Mouse (Mus musculus): ENCODE data around the gene Magi1. TPM values are rescaled to one million over a fixed set of nuclear protein-coding genes. Genes with fewer than 3 reads are reported as not detected.

The Magi1 gene
- polyA plus RNA-seq, 1 experiment from 2014 or later: 25.3 TPM

DNA sequence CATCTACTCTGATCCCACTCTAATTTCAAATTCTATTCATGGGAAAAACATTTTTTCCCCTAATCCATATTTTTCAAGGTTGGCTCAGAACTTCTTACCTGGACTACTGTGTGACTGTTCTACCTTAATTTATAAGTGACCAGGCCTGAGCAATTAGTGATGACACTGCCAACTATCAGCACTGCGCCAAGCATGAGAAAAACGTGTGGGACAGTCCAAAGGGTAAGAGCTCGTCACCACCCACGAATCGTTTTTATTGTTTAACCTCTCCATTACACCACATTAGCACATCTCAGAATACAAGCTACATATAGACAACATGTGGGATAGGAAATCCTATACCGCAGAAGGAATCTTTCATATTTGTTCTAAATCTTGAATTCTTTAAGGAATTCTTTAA lies 347.4 kb downstream of the Magi1 start:
- ATAC-seq (ENCODE audit: low FRiP score): no peak
- WGBS: 88% methylated on average over 6 of the region's 6 CpGs

DNA sequence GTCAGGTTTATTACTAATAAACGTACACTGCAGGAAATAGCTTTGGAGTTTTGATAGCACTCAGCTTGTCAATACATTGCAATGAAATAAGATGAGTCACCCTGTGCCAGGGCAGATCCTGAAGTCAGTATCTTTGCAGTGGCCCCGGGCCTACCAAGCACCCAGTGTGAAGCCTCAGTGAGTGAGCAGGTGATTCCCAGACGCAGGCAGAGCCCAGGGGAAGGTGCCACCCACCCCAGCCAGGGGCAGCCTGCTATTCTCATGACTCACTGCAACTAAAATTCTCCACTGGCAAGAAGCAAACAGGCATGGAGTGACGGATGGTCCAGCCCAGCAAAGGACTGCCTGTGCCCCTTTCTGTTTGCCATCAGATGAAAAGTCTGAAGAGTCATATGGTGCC lies 347.9 kb downstream of the Magi1 start:
- no peak overlapping the region for H3K27ac ChIP-seq
- no peaks in the 10 kb centered on the region for H3K36me3 ChIP-seq (replicated peaks; ENCODE audit: control insufficient read depth, insufficient read depth)
- H3K4me1 ChIP-seq (replicated peaks; ENCODE audit: control insufficient read depth, insufficient read depth, low read length): no peaks in the 10 kb centered on the region
- H3K4me2 ChIP-seq (replicated peaks): no peak overlapping the region
- no peak for DNase-seq (ENCODE audit: low spot score)
- no peak overlapping the region for H3K9ac ChIP-seq
- no peaks in the 10 kb centered on the region for H3K9me3 ChIP-seq (ENCODE audit: control insufficient read depth, low read length)
- H3K27me3 ChIP-seq (ENCODE audit: control insufficient read depth, insufficient read depth, low read length): no peaks in the 10 kb centered on the region
- 78% methylated on average over 4 of the region's 4 CpGs for WGBS
- ATAC-seq (ENCODE audit: low FRiP score): no peak
- no peak overlapping the region for H3K4me3 ChIP-seq (replicated peaks; ENCODE audit: low read length)

More for the DNA sequence above, 347.4 kb downstream of the Magi1 start:
- Histone ChIP-seq H3K27ac (no peak overlapping the region), H3K9me3 (ENCODE audit: control insufficient read depth, low read length) (no peaks in the 10 kb centered on the region), H3K4me2 (replicated peaks) (no peak overlapping the region), H3K9ac (no peak overlapping the region), H3K36me3 (replicated peaks; ENCODE audit: control insufficient read depth, insufficient read depth) (no peaks in the 10 kb centered on the region), H3K4me1 (replicated peaks; ENCODE audit: control insufficient read depth, insufficient read depth, low read length) (no peaks in the 10 kb centered on the region), H3K4me3 (replicated peaks; ENCODE audit: low read length) (no peak overlapping the region), H3K27me3 (ENCODE audit: control insufficient read depth, insufficient read depth, low read length) (no peaks in the 10 kb centered on the region)
- no peak for DNase-seq (ENCODE audit: low spot score)

DNA sequence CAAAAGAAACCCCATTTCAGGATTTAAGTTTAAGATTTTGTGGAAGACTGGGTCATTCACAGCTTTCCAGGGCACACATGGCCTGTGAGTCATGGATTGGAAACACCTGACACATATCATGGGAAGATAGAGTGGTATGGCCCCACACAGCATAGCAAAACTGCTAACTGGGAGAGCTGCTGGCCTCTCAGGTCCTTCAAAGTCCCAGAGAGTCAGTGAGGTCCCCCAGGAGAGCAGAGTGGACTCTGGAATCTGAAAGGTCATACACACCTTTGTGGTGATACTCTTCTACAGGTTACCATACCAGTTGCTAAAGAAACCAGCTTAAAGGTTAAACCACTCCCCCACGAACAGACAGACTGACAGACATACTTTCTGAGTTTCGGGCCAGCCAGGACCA lies 349.0 kb downstream of the Magi1 start:
- DNase-seq (ENCODE audit: low spot score) (no peak), ATAC-seq (ENCODE audit: low FRiP score) (no peak)
- no peaks in the 10 kb centered on the region for H3K9me3 ChIP-seq (ENCODE audit: control insufficient read depth, low read length)
- no peak overlapping the region for H3K9ac ChIP-seq
- no peak overlapping the region for H3K27ac ChIP-seq
- H3K4me1 ChIP-seq (replicated peaks; ENCODE audit: control insufficient read depth, insufficient read depth, low read length): no peaks in the 10 kb centered on the region
- H3K4me2 ChIP-seq (replicated peaks): no peak overlapping the region
- H3K36me3 ChIP-seq (replicated peaks; ENCODE audit: control insufficient read depth, insufficient read depth): no peaks in the 10 kb centered on the region
- 97% methylated on average over 2 of the region's 2 CpGs for WGBS
- H3K4me3 ChIP-seq (replicated peaks; ENCODE audit: low read length): no peak overlapping the region
- no peaks in the 10 kb centered on the region for H3K27me3 ChIP-seq (ENCODE audit: control insufficient read depth, insufficient read depth, low read length)

DNA sequence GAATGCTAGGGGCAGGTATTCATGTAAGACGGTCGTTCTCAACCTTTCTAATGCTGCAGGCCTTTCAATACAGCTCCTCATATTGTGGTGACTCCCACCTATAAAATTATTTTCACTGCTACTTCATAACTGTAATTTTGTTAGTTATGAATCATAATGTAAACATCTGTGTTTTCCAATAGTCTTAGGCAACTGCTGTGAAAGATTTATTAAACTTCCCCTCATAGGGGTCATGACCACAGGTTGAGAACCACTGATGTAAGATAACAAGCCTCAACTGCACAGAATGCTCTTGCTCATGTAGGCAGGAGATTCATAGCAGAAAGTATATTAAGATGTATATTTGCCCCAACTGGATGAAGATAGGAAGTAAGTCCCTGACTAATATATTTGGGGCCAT lies 359.1 kb downstream of the Magi1 start:
- no peaks in the 10 kb centered on the region for H3K9me3 ChIP-seq (ENCODE audit: control insufficient read depth, low read length)
- no peak overlapping the region for H3K9ac ChIP-seq
- no peaks in the 10 kb centered on the region for H3K27me3 ChIP-seq (ENCODE audit: control insufficient read depth, insufficient read depth, low read length)
- H3K4me1 ChIP-seq (replicated peaks; ENCODE audit: control insufficient read depth, insufficient read depth, low read length): peaks cover 6% of the 10 kb centered on the region
- H3K4me2 ChIP-seq (replicated peaks): no peak overlapping the region
- DNase-seq (ENCODE audit: low spot score): no peak
- no peak overlapping the region for H3K27ac ChIP-seq
- no peak for ATAC-seq (ENCODE audit: low FRiP score)
- no peaks in the 10 kb centered on the region for H3K36me3 ChIP-seq (replicated peaks; ENCODE audit: control insufficient read depth, insufficient read depth)
- H3K4me3 ChIP-seq (replicated peaks; ENCODE audit: low read length): no peak overlapping the region
- WGBS: 93% methylated on average over 2 of the region's 2 CpGs

DNA sequence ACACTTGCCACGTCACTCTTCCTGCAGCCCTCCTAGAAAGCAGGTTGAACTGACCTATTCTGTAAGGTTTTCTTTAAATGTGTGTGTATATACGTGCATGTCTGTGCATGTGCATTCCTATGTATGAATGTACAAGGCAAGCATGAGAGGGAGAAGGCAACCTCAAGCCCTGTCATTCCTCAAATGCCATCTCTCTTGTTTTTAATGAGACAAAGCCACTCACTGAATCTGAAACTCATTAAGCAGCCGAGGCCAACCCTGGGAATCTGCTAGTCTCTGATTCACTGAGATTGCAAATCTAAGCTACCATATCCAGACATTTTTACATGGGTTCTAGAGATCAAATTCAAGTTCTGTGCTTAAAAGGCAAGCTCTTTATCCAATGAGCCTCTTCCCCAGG lies 359.7 kb downstream of the Magi1 start:
- Histone ChIP-seq H3K27ac (no peak overlapping the region), H3K4me3 (replicated peaks; ENCODE audit: low read length) (no peak overlapping the region), H3K27me3 (ENCODE audit: control insufficient read depth, insufficient read depth, low read length) (no peaks in the 10 kb centered on the region), H3K4me2 (replicated peaks) (no peak overlapping the region), H3K9ac (no peak overlapping the region), H3K4me1 (replicated peaks; ENCODE audit: control insufficient read depth, insufficient read depth, low read length) (peaks cover 6% of the 10 kb centered on the region), H3K9me3 (ENCODE audit: control insufficient read depth, low read length) (no peaks in the 10 kb centered on the region), H3K36me3 (replicated peaks; ENCODE audit: control insufficient read depth, insufficient read depth) (no peaks in the 10 kb centered on the region)
- DNase-seq (ENCODE audit: low spot score) (no peak), ATAC-seq (ENCODE audit: low FRiP score) (no peak)
- WGBS: 39% methylated on average over 3 of the region's 3 CpGs

DNA sequence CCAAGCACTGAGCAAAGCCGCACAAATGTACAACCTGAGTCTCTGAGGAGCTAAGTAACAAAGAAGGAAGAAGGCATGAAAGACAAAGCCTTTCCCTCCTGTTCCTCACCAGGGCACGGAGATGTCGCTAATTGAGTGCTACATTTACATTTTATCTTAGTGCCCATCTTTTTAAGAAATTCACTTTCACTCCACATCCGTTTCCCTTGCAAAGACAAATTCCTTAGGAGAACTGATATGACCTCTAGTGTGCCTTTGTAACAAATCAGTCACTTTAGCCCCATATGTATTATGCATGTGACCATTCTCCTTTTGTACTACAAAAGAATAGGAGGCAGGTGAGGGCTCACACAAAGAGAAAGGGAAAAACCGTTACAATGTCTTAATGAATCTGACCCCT lies 360.4 kb downstream of the Magi1 start:
- no peaks in the 10 kb centered on the region for H3K27me3 ChIP-seq (ENCODE audit: control insufficient read depth, insufficient read depth, low read length)
- H3K4me1 ChIP-seq (replicated peaks; ENCODE audit: control insufficient read depth, insufficient read depth, low read length): peaks cover 6% of the 10 kb centered on the region
- WGBS: 34% methylated on average over 5 of the region's 5 CpGs
- H3K9me3 ChIP-seq (ENCODE audit: control insufficient read depth, low read length): no peaks in the 10 kb centered on the region
- ATAC-seq (ENCODE audit: low FRiP score): no peak
- H3K27ac ChIP-seq: no peak overlapping the region
- H3K36me3 ChIP-seq (replicated peaks; ENCODE audit: control insufficient read depth, insufficient read depth): no peaks in the 10 kb centered on the region
- DNase-seq (ENCODE audit: low spot score): no peak
- H3K4me2 ChIP-seq (replicated peaks): no peak overlapping the region
- no peak overlapping the region for H3K9ac ChIP-seq
- no peak overlapping the region for H3K4me3 ChIP-seq (replicated peaks; ENCODE audit: low read length)

DNA sequence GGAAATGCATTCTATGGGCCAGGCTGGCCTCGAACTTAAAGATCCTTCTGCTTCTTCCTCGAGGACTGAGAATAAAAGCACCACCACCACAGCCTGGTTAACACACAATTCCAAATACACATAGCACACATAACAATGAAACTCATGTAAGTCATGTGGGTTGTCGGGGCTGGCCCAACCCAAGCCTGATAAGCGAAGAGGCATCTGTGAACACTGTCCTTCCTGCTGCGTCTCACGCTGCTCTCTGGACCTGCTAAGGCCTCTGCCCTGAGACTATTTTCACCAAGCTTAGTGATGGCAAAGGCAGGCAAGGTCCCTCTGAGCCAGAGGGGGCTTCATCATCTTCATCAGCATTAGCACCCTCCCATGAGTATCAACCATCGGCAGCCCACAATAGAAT lies 360.8 kb downstream of the Magi1 start:
- WGBS: 77% methylated on average over 7 of the region's 7 CpGs
- no peak for DNase-seq (ENCODE audit: low spot score)
- Histone ChIP-seq H3K9me3 (ENCODE audit: control insufficient read depth, low read length) (no peaks in the 10 kb centered on the region), H3K9ac (no peak overlapping the region), H3K4me1 (replicated peaks; ENCODE audit: control insufficient read depth, insufficient read depth, low read length) (peaks cover 6% of the 10 kb centered on the region), H3K36me3 (replicated peaks; ENCODE audit: control insufficient read depth, insufficient read depth) (no peaks in the 10 kb centered on the region), H3K27me3 (ENCODE audit: control insufficient read depth, insufficient read depth, low read length) (no peaks in the 10 kb centered on the region), H3K4me3 (replicated peaks; ENCODE audit: low read length) (no peak overlapping the region), H3K27ac (no peak overlapping the region), H3K4me2 (replicated peaks) (no peak overlapping the region)
- no peak for ATAC-seq (ENCODE audit: low FRiP score)

DNA sequence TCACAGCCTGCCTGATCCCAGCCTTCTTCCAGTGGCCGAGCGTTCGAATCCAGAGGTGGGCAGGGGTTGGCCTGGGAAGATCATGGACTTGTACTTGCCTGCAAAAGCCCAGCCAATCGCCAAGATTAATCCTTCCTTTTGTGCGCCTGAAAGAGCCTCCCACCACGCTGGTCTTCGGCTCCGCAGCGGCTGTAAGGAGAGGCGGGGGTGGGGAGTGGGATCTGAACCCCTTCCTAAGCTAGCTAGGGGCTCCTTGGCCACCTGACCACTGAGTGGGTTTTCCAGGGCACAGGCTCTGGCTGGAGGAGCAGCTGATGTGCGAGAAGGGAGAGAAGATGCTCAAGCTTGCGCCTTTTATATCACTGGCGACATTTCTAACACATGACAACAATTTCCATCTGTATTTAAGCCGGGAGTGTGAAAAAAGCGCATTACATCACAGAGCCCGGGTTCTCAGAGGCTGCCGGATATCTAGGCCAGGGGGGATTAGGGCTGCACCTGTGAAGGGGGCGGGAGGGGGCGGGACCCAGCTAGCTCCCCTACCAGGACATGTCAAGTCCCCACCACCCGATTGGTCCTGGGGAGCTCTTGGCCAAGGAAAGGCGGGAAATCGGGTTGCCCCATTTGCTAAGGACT lies 370.4 kb downstream of the Magi1 start:
- Histone ChIP-seq H3K9ac (peak overlapping the region; percentile 73), H3K9me3 (ENCODE audit: control insufficient read depth, low read length) (no peaks in the 10 kb centered on the region), H3K27me3 (ENCODE audit: control insufficient read depth, insufficient read depth, low read length) (no peaks in the 10 kb centered on the region), H3K4me2 (replicated peaks) (peak overlapping the region; percentile 82), H3K27ac (peak overlapping the region; percentile 97), H3K36me3 (replicated peaks; ENCODE audit: control insufficient read depth, insufficient read depth) (no peaks in the 10 kb centered on the region), H3K4me3 (replicated peaks; ENCODE audit: low read length) (peak overlapping the region; percentile 39), H3K4me1 (replicated peaks; ENCODE audit: control insufficient read depth, insufficient read depth, low read length) (peaks cover 38% of the 10 kb centered on the region)
- 2% methylated on average over 22 of the region's 22 CpGs for WGBS
- ATAC-seq (ENCODE audit: low FRiP score) (peak; percentile 69), DNase-seq (ENCODE audit: low spot score) (peak; percentile 62)

DNA sequence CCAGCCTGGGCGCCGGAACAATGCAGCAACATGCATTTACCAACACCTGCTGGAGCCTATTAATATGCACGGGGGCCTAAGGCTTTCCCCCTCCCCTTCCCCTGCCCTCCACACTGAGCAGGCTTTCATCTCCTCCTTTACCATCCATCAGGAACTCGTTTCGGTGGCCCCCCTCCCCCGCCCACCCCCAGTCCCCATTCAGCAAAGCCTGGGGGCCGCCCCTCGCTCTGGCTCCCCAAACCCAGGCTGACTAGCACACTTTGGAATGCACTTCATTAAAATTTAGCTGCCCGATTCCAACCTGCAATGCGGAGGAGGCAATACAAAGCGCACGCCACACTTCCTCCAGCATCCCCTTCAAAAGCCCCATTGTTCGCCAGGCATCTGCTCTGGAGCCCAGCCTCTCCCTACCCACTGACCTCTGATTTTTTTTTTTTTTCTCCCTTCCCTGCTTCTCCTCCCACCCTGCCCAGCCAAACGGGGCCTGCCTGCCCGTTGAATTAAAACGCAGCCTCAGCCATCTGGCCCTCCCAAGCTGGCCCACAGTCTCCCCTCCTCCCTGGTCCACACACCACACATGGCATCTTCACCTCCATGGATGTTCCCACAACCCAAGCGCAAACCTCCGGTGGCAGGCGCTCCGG lies 371.0 kb downstream of the Magi1 start:
- Histone ChIP-seq H3K27ac (peak overlapping the region; percentile 97), H3K36me3 (replicated peaks; ENCODE audit: control insufficient read depth, insufficient read depth) (no peaks in the 10 kb centered on the region), H3K9ac (peak overlapping the region; percentile 73), H3K4me3 (replicated peaks; ENCODE audit: low read length) (peak overlapping the region; percentile 39), H3K4me1 (replicated peaks; ENCODE audit: control insufficient read depth, insufficient read depth, low read length) (peaks cover 38% of the 10 kb centered on the region), H3K27me3 (ENCODE audit: control insufficient read depth, insufficient read depth, low read length) (no peaks in the 10 kb centered on the region), H3K4me2 (replicated peaks) (peak overlapping the region; percentile 82), H3K9me3 (ENCODE audit: control insufficient read depth, low read length) (no peaks in the 10 kb centered on the region)
- DNase-seq (ENCODE audit: low spot score) (peak; percentile 71), ATAC-seq (ENCODE audit: low FRiP score) (peak; percentile 89)
- WGBS: 2% methylated on average over 20 of the region's 20 CpGs
